Mouse (Mus musculus) lung, embryonic 16.5 days (tissue): ENCODE measurements around the gene Tubb3. TPM values are rescaled to one million over a fixed set of nuclear protein-coding genes. Genes with fewer than 3 reads are reported as not detected.

ENCODE experiments used
- ATAC-seq: fragments of 200-750 bp; cut with Nextera tagmentation; 2 replicates; pipeline ENCODE4 v1.8.0; 2017; ENCODE audit warnings: low read depth, mild to moderate bottlenecking, moderate library complexity
- H3K27ac ChIP-seq: fragments of 300-500 bp; sonication (generic); 2 replicates; pipeline ENCODE4 v1.5.1; 2014; ENCODE audit warnings: mild to moderate bottlenecking, control low read depth, low read length
- H3K27me3 ChIP-seq: fragments of 300-500 bp; sonication (generic); 2 replicates; pipeline ENCODE4 v1.6.1; 2014; ENCODE audit warnings: low read depth, low read length, mixed read lengths; ENCODE audit not compliant: control insufficient read depth, insufficient read depth
- H3K36me3 ChIP-seq: fragments of 300-500 bp; sonication (generic); 2 replicates; pipeline ENCODE4 v1.6.1; 2014; ENCODE audit warnings: low read length; ENCODE audit not compliant: control insufficient read depth, insufficient read depth
- H3K4me1 ChIP-seq: fragments of 300-500 bp; sonication (generic); replicated peaks from 2 replicates; pipeline ENCODE4 v1.6.1; 2014; ENCODE audit warnings: low read length, mixed read lengths; ENCODE audit not compliant: control insufficient read depth, insufficient read depth
- H3K4me2 ChIP-seq: fragments of 300-500 bp; sonication (generic); 2 replicates; pipeline ENCODE4 v1.6.1; 2014; ENCODE audit warnings: low read depth, low read length, control low read depth
- H3K4me3 ChIP-seq: fragments of 300-500 bp; sonication (generic); 2 replicates; pipeline ENCODE4 v1.5.1; 2014; ENCODE audit warnings: mild to moderate bottlenecking, low read length, control low read depth
- H3K9ac ChIP-seq: fragments of 300-500 bp; sonication (generic); 2 replicates; pipeline ENCODE4 v1.6.1; 2014; ENCODE audit warnings: low read length, control low read depth
- H3K9me3 ChIP-seq: fragments of 300-500 bp; sonication (generic); 2 replicates; pipeline ENCODE4 v1.6.1; 2016; ENCODE audit warnings: low read length; ENCODE audit not compliant: control insufficient read depth
- WGBS: fragments of 180-500 bp; shearing (Covaris S2); extraction: QIAGEN DNeasy Blood & Tissue Kit; methylation state at CpG from one replicate; pipeline ENCODE4 v1.1.7; 2014; 5-methylcytosine and 5-hydroxymethylcytosine counted together
- polyA plus RNA-seq: library from polyadenylated mRNA; unstranded; fragments of >200 nt; fragmentation: Nextera tagmentation; extraction: Ambion mirVana; gene quantifications from 2 replicates; pipeline ENCODE4 v1.2.1, GENCODE M21; 2015

The Tubb3 gene
- polyA plus RNA-seq, 1 experiment from 2014 or later = 5.8 TPM

- Histone ChIP-seq H3K36me3 (peaks cover 46% of the 10 kb centered on the region), H3K9ac (no peak overlapping the region), H3K27me3 (no peaks in the 10 kb centered on the region), H3K4me2 (no peak overlapping the region), H3K9me3 (no peaks in the 10 kb centered on the region), H3K27ac (no peak overlapping the region), H3K4me1 (no peaks in the 10 kb centered on the region), H3K4me3 (no peak overlapping the region)
- WGBS = 88% methylated on average over 8 of the region's 8 CpGs
- ATAC-seq = no peak
Measured at GRCm38 (mm10) chr8:123387801-123388200, 23.4 kb upstream of the Tubb3 start.

GRCm38 (mm10) chr8:123389026-123389425 lies 22.2 kb upstream of the Tubb3 start:
- Histone ChIP-seq H3K4me2 (no peak overlapping the region), H3K4me1 (no peaks in the 10 kb centered on the region), H3K27ac (no peak overlapping the region), H3K27me3 (no peaks in the 10 kb centered on the region), H3K9me3 (no peaks in the 10 kb centered on the region), H3K9ac (no peak overlapping the region), H3K4me3 (no peak overlapping the region), H3K36me3 (peaks cover 45% of the 10 kb centered on the region)
- no peak; the same call in 1 of the 2 replicates for ATAC-seq
- 89% methylated on average over 7 of the region's 7 CpGs for WGBS

GRCm38 (mm10) chr8:123398308-123398707 lies 12.9 kb upstream of the Tubb3 start:
- no peaks in the 10 kb centered on the region for H3K9me3 ChIP-seq
- H3K4me3 ChIP-seq = no peak overlapping the region
- ATAC-seq = 0 out of 2 replicates have a peak, but pooled peaks have one; percentile 5
- no peak overlapping the region for H3K27ac ChIP-seq
- no peak overlapping the region for H3K4me2 ChIP-seq
- H3K36me3 ChIP-seq = peaks cover 54% of the 10 kb centered on the region
- H3K27me3 ChIP-seq = no peaks in the 10 kb centered on the region
- H3K9ac ChIP-seq = no peak overlapping the region
- H3K4me1 ChIP-seq = no peaks in the 10 kb centered on the region
- 85% methylated on average over 13 of the region's 13 CpGs for WGBS

GRCm38 (mm10) chr8:123401936-123402335 lies 9.3 kb upstream of the Tubb3 start:
- ATAC-seq = no peak
- no peak overlapping the region for H3K27ac ChIP-seq
- H3K4me3 ChIP-seq = no peak overlapping the region
- no peak overlapping the region for H3K4me2 ChIP-seq
- no peaks in the 10 kb centered on the region for H3K9me3 ChIP-seq
- H3K27me3 ChIP-seq = no peaks in the 10 kb centered on the region
- H3K4me1 ChIP-seq = no peaks in the 10 kb centered on the region
- H3K36me3 ChIP-seq = peaks cover 30% of the 10 kb centered on the region
- no peak overlapping the region for H3K9ac ChIP-seq
- WGBS = 89% methylated on average over 9 of the region's 9 CpGs

- no peak overlapping the region for H3K4me3 ChIP-seq
- H3K27ac ChIP-seq = no peak overlapping the region
- H3K4me2 ChIP-seq = no peak overlapping the region
- no peaks in the 10 kb centered on the region for H3K4me1 ChIP-seq
- no peaks in the 10 kb centered on the region for H3K9me3 ChIP-seq
- WGBS = 78% methylated on average over 9 of the region's 9 CpGs
- peaks cover 25% of the 10 kb centered on the region for H3K36me3 ChIP-seq
- no peak for ATAC-seq
- H3K27me3 ChIP-seq = peaks cover 4% of the 10 kb centered on the region; the same call in 1 of the 2 replicates
- H3K9ac ChIP-seq = no peak overlapping the region
Measured at GRCm38 (mm10) chr8:123402730-123403326, 8.4 kb upstream of the Tubb3 start.

- Histone ChIP-seq H3K27ac (no peak overlapping the region), H3K9me3 (no peaks in the 10 kb centered on the region), H3K4me2 (no peak overlapping the region), H3K9ac (no peak overlapping the region), H3K27me3 (peaks cover 9% of the 10 kb centered on the region; the same call in 1 of the 2 replicates), H3K4me1 (no peaks in the 10 kb centered on the region), H3K4me3 (no peak overlapping the region), H3K36me3 (peaks cover 11% of the 10 kb centered on the region)
- 49% methylated on average over 8 of the region's 8 CpGs for WGBS
- ATAC-seq = no peak
Measured at GRCm38 (mm10) chr8:123404521-123404920, 6.7 kb upstream of the Tubb3 start.

GRCm38 (mm10) chr8:123406786-123407185 lies 4.4 kb upstream of the Tubb3 start, which contains the start of gene Mc1r:
TSS of gene Mc1r (plus strand) at chr8:123407107.
- Histone ChIP-seq H3K27ac (no peak within 1 kb of the TSS), H3K9ac (no peak within 1 kb of the TSS), H3K27me3 (peaks cover 32% of the 10 kb centered on the region), H3K36me3 (no peaks in the 10 kb centered on the region; the same call in 1 of the 2 replicates), H3K9me3 (no peaks in the 10 kb centered on the region), H3K4me1 (no peaks in the 10 kb centered on the region), H3K4me2 (no peak within 1 kb of the TSS), H3K4me3 (no peak within 1 kb of the TSS)
- WGBS = 6% methylated on average over 4 of the region's 4 CpGs
- 0 out of 2 replicates have a peak, but pooled peaks have one; percentile 3 for ATAC-seq

- Histone ChIP-seq H3K4me3 (no peak overlapping the region), H3K27ac (no peak overlapping the region), H3K4me2 (no peak overlapping the region), H3K36me3 (no peaks in the 10 kb centered on the region; the same call in 1 of the 2 replicates), H3K27me3 (peaks cover 40% of the 10 kb centered on the region), H3K9ac (no peak overlapping the region), H3K9me3 (no peaks in the 10 kb centered on the region), H3K4me1 (no peaks in the 10 kb centered on the region)
- ATAC-seq = no peak
- 80% methylated on average over 13 of the region's 13 CpGs for WGBS
Measured at GRCm38 (mm10) chr8:123407612-123408011, 3.6 kb upstream of the Tubb3 start.

- no peaks in the 10 kb centered on the region for H3K36me3 ChIP-seq
- peaks cover 52% of the 10 kb centered on the region for H3K27me3 ChIP-seq
- no peak overlapping the region for H3K27ac ChIP-seq
- no peak overlapping the region for H3K4me3 ChIP-seq
- no peak overlapping the region for H3K9ac ChIP-seq
- 67% methylated on average over 9 of the region's 9 CpGs for WGBS
- H3K4me1 ChIP-seq = no peaks in the 10 kb centered on the region
- no peaks in the 10 kb centered on the region for H3K9me3 ChIP-seq
- no peak overlapping the region for H3K4me2 ChIP-seq
- ATAC-seq = no peak
Measured at GRCm38 (mm10) chr8:123408586-123409544, 2.4 kb upstream of the Tubb3 start.
